Mouse (Mus musculus): ENCODE measurements around the gene Nob1.

GRCm38 (mm10) chr8:107447713-107448112 is 22.9 kb upstream of the Nob1 start:
- no peak for TF ChIP-seq CTCF (IDR thresholded peaks at IDR 0.05; ENCODE audit: borderline replicate concordance, control insufficient read depth, extremely low read depth, insufficient read depth, low read length, poor library complexity)
- TF ChIP-seq POLR2A (IDR thresholded peaks at IDR 0.05; ENCODE audit: control insufficient read depth, extremely low read depth, insufficient read depth, low read length, poor library complexity): no peak

Data from thymus, adult 2 months (tissue).